Mouse (Mus musculus) olfactory bulb, adult 2 months (tissue): ENCODE data around the gene Kcnn3.

Experiments
- CTCF ChIP-seq: fragments of 200-500 bp; IDR thresholded peaks from 2 replicates; pipeline ENCODE4 v1.5.1; 2012; ENCODE audit warnings: low read depth, mild to moderate bottlenecking, low read length, moderate library complexity; ENCODE audit not compliant: insufficient read depth
- POLR2A ChIP-seq: fragments of 200-500 bp; IDR thresholded peaks from 2 replicates; pipeline ENCODE4 v1.6.1; 2012; ENCODE audit warnings: mild to moderate bottlenecking, low read depth, low read length, moderate library complexity; ENCODE audit not compliant: insufficient read depth

- no peak for TF ChIP-seq CTCF
- TF ChIP-seq POLR2A, result no peak
These were observed 144.8 kb downstream of the Kcnn3 start for GRCm38 (mm10) chr3:89664808-89665207.
